Mouse (Mus musculus): ENCODE data around the gene Senp2.

DNA sequence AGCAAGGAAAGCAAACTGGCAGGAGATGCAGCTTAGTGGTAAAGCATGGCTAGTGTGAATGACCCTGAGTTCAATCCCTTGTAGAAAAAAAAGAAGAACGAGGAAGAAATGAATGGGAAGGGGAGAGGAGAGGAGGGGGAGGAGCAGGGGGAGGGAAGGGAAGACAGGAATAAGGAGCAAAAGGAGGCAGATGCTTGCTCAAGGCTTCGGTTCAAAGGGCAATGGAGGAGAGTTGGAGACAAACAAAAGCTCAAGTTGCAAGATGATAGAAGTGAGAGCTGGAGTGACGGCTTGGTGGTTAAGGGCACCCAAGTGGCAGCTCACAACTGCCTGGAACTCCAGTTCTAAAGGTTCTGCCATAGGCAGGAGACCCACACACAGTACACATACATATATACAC, 23.1 kb upstream of the Senp2 start:
- TF ChIP-seq POLR2A (IDR thresholded peaks at IDR 0.05; ENCODE audit: insufficient read depth, low read depth, low read length) (no peak), CTCF (IDR thresholded peaks at IDR 0.05) (no peak), EP300 (IDR thresholded peaks at IDR 0.05; ENCODE audit: insufficient read depth, low read depth, low read length) (no peak)

All from heart, adult 2 months (tissue).